Comparison of ENCODE assay signal across 13 mouse cellular contexts in genomic region chr6:30053116-30053515, GRCm38 (mm10). TPM values are rescaled to one million over a fixed set of nuclear protein-coding genes. Genes with fewer than 3 reads are reported as not detected.
DNase-seq lines count a peak whose midpoint lies in the region; ATAC-seq and TF ChIP-seq lines count a peak whose summit lies in the region.
"Had no signal": no experiment of that assay in that cellular context is flagged by ENCODE, and none has a peak within 500 bp of the region (broad histone marks: within the 10 kb centered on the region; RNA-seq: fewer than 3 reads in every experiment).

No protein-coding gene starts in this region.

- peak; percentile 47 for ATAC-seq in CD4-positive, CD25-positive, alpha-beta regulatory T cell, adult 4 months

- no peak overlapping the region for H3K4me3 ChIP-seq in layer of hippocampus, adult 2 months
- H3K4me3 ChIP-seq: embryonic facial prominence, embryonic 13.5 days had no signal

- DNase-seq in layer of hippocampus, adult 2 months (ENCODE audit: low spot score in 2 of 2), result no peak
- DNase-seq in layer of hippocampus, adult 9-11 months, result no peak
- peak; percentile 79 for DNase-seq in 416B (ENCODE audit: low read depth)
- peak; percentile 48 for DNase-seq in induced T-regulatory cell, adult 2 months (ENCODE audit: low read depth)
- no peak for DNase-seq in left cerebral cortex, adult 9 months (ENCODE audit: low spot score in 2 of 2)
- DNase-seq in kidney, adult 18-20 months, result no peak
- DNase-seq in heart, postnatal 14 days, result no peak
- DNase-seq: adrenal gland, adult 2 months; cerebellum, adult 11 months; lung, embryonic 14.5 days had no signal

- no peak for TF ChIP-seq CTCF in layer of hippocampus, adult 2 months (conservative IDR thresholded peaks at IDR 0.05)

- peak overlapping the region; percentile 80 for H3K27ac ChIP-seq in layer of hippocampus, adult 2 months
- H3K27ac ChIP-seq: embryonic facial prominence, embryonic 13.5 days; kidney, postnatal 0 days had no signal

- intact Hi-C loops in heart, postnatal 14 days (cut with DNase I), result no loop called here

RNA-seq across cellular contexts. Expression of gene Nrf1, which starts 5.3 kb away (rescaled TPM):
- 10 to 100 TPM; 25.9 to 26.0 TPM for total RNA-seq in layer of hippocampus, adult 2 months (2021)
- 100 to 1,000 TPM in 1 of 2 experiments, 10 to 100 TPM in 1; 75.3 to 103 TPM for polyA plus RNA-seq in CD4-positive, CD25-positive, alpha-beta regulatory T cell, adult 4 months (2017; shearing (Covaris generic))
- 10 to 100 TPM; 16.8 to 17.5 TPM for total RNA-seq in heart, postnatal 14 days (2021)

Comparison
In these comparisons a context has a peak if more than half of its experiments do, and no peak if none do; other contexts are left out.
1. DNase-seq: peak in 416B (single experiment) and induced T-regulatory cell, adult 2 months (single experiment); none in layer of hippocampus, adult 2 months (0 of 2), layer of hippocampus, adult 9-11 months (single experiment), left cerebral cortex, adult 9 months (0 of 2), kidney, adult 18-20 months (single experiment) and heart, postnatal 14 days (0 of 2).